Mouse (Mus musculus): ENCODE measurements around the gene Acer3. TPM values are rescaled to one million over a fixed set of nuclear protein-coding genes. Genes with fewer than 3 reads are reported as not detected.

The Acer3 gene
- total and polyA plus RNA-seq, 3 experiments, result 17.2 to 41.7 TPM; not detected in 1

GRCm38 (mm10) chr7:98189745-98190144 lies 131.3 kb downstream of the Acer3 start:
- Histone ChIP-seq H3K4me1 (ENCODE audit: control insufficient read depth in 1 of 2, insufficient read depth in 2 of 2, low read length in 2 of 2) (peaks cover 0 to 2% of the 10 kb centered on the region in 2 experiments; a peak in 1 of 4 replicates), H3K9me3 (replicated peaks; ENCODE audit: insufficient read depth, low read length) (no peaks in the 10 kb centered on the region), H3K27ac (ENCODE audit: control insufficient read depth, low read depth, low read length) (no peak overlapping the region), H3K36me3 (ENCODE audit: control insufficient read depth in 1 of 2, insufficient read depth in 2 of 2, low read length in 2 of 2) (peaks cover 0 to 2% of the 10 kb centered on the region in 2 experiments; a peak in 1 of 4 replicates), H3K27me3 (ENCODE audit: control insufficient read depth in 1 of 2, insufficient read depth in 2 of 2, low read length in 2 of 2) (no peaks in the 10 kb centered on the region), H3K9ac (ENCODE audit: control insufficient read depth, low read depth, low read length, poor library complexity, severe bottlenecking) (no peak overlapping the region), H3K79me2 (ENCODE audit: control insufficient read depth, insufficient read depth, low read length, poor library complexity) (no peaks in the 10 kb centered on the region), H3K4me3 (ENCODE audit: control insufficient read depth in 1 of 2, insufficient read depth in 1 of 2, low read depth in 2 of 2, low read length in 2 of 2) (no peak overlapping the region)
- DNase-seq (ENCODE audit: low read depth, low spot score), result peak; percentile 50
- TF ChIP-seq NELFE (IDR thresholded peaks at IDR 0.05; ENCODE audit: low read depth, low read length) (no peak), ZNF384 (IDR thresholded peaks at IDR 0.05; ENCODE audit: low read depth, low read length) (no peak), MAX (IDR thresholded peaks at IDR 0.05; ENCODE audit: low read length) (no peak), ZKSCAN1 (IDR thresholded peaks at IDR 0.05; ENCODE audit: low read depth, low read length) (no peak), KAT2A (conservative IDR thresholded peaks at IDR 0.05; ENCODE audit: low read depth, low read length) (no peak), ELF1 (IDR thresholded peaks at IDR 0.05; ENCODE audit: low read depth, low read length) (no peak), USF2 (IDR thresholded peaks at IDR 0.05; ENCODE audit: borderline replicate concordance in 1 of 2, insufficient read depth in 1 of 2, low read depth in 1 of 2, low read length in 2 of 2) (no peak), TAL1 (IDR thresholded peaks at IDR 0.05; ENCODE audit: low read length) (no peak), CHD1 (IDR thresholded peaks at IDR 0.05; ENCODE audit: low read depth, low read length) (no peak), ZC3H11A (IDR thresholded peaks at IDR 0.05; ENCODE audit: low read depth, low read length) (no peak), MEF2A (IDR thresholded peaks at IDR 0.05; ENCODE audit: extremely low read depth, insufficient replicate concordance, low read depth, low read length, poor library complexity, severe bottlenecking) (no peak), E2F4 (IDR thresholded peaks at IDR 0.05; ENCODE audit: borderline replicate concordance, low read depth, low read length) (no peak), JUND (IDR thresholded peaks at IDR 0.05; ENCODE audit: low read depth, low read length) (no peak), TBP (IDR thresholded peaks at IDR 0.05; ENCODE audit: low read depth, low read length) (no peak), RCOR1 (IDR thresholded peaks at IDR 0.05; ENCODE audit: low read depth, low read length) (no peak), MXI1 (IDR thresholded peaks at IDR 0.05; ENCODE audit: low read depth, low read length) (no peak), USF1 (IDR thresholded peaks at IDR 0.05; ENCODE audit: low read depth, low read length) (no peak), MYB (IDR thresholded peaks at IDR 0.05; ENCODE audit: low read depth, low read length) (no peak), ZMIZ1 (IDR thresholded peaks at IDR 0.05; ENCODE audit: low read depth, low read length) (no peak), GABPA (IDR thresholded peaks at IDR 0.05; ENCODE audit: low read depth, low read length) (no peak)

GRCm38 (mm10) chr7:98188680-98189079 lies 132.3 kb downstream of the Acer3 start:
- Histone ChIP-seq H3K36me3 (ENCODE audit: control insufficient read depth in 1 of 2, insufficient read depth in 2 of 2, low read length in 2 of 2) (peaks cover 0 to 2% of the 10 kb centered on the region in 2 experiments; a peak in 1 of 4 replicates), H3K27ac (ENCODE audit: control insufficient read depth, low read depth, low read length) (no peak overlapping the region), H3K4me3 (ENCODE audit: control insufficient read depth in 1 of 2, insufficient read depth in 1 of 2, low read depth in 2 of 2, low read length in 2 of 2) (no peak overlapping the region), H3K79me2 (ENCODE audit: control insufficient read depth, insufficient read depth, low read length, poor library complexity) (no peaks in the 10 kb centered on the region), H3K9ac (ENCODE audit: control insufficient read depth, low read depth, low read length, poor library complexity, severe bottlenecking) (no peak overlapping the region), H3K9me3 (replicated peaks; ENCODE audit: insufficient read depth, low read length) (no peaks in the 10 kb centered on the region), H3K4me1 (ENCODE audit: control insufficient read depth in 1 of 2, insufficient read depth in 2 of 2, low read length in 2 of 2) (peaks cover 0 to 2% of the 10 kb centered on the region in 2 experiments; a peak in 1 of 4 replicates), H3K27me3 (ENCODE audit: control insufficient read depth in 1 of 2, insufficient read depth in 2 of 2, low read length in 2 of 2) (no peaks in the 10 kb centered on the region)
- no peak for DNase-seq (ENCODE audit: low read depth, low spot score)
- TF ChIP-seq MYC (IDR thresholded peaks at IDR 0.05; ENCODE audit: low read depth, low read length) (no peak), EP300 (IDR thresholded peaks at IDR 0.05; ENCODE audit: low read depth in 1 of 2, low read length in 2 of 2) (no peak), NRF1 (IDR thresholded peaks at IDR 0.05; ENCODE audit: insufficient read depth, low read depth, low read length, poor library complexity, severe bottlenecking) (no peak), TAL1 (IDR thresholded peaks at IDR 0.05; ENCODE audit: low read length) (no peak), BHLHE40 (IDR thresholded peaks at IDR 0.05; ENCODE audit: borderline replicate concordance, low read depth, low read length) (no peak), ZKSCAN1 (IDR thresholded peaks at IDR 0.05; ENCODE audit: low read depth, low read length) (no peak), ETS1 (IDR thresholded peaks at IDR 0.05; ENCODE audit: low read depth, low read length) (no peak), GATA1 (IDR thresholded peaks at IDR 0.05; ENCODE audit: low read depth, low read length) (no peak), RAD21 (IDR thresholded peaks at IDR 0.05; ENCODE audit: low read depth, low read length) (no peak), TCF12 (IDR thresholded peaks at IDR 0.05; ENCODE audit: low read depth, low read length) (no peak), POLR2AphosphoS2 (IDR thresholded peaks at IDR 0.05; ENCODE audit: low read length) (no peak), ZNF384 (IDR thresholded peaks at IDR 0.05; ENCODE audit: low read depth, low read length) (no peak), SIN3A (IDR thresholded peaks at IDR 0.05; ENCODE audit: low read length) (no peak), JUND (IDR thresholded peaks at IDR 0.05; ENCODE audit: low read depth, low read length) (no peak), ELF1 (IDR thresholded peaks at IDR 0.05; ENCODE audit: low read depth, low read length) (no peak), RCOR1 (IDR thresholded peaks at IDR 0.05; ENCODE audit: low read depth, low read length) (no peak), POLR2A (IDR thresholded peaks at IDR 0.05; ENCODE audit: control insufficient read depth in 1 of 2, insufficient read depth in 1 of 2, low read depth in 1 of 2, low read length in 2 of 2, poor library complexity in 1 of 2) (no peak)

Data from MEL (cell line).